Mouse (Mus musculus) spleen, postnatal 36 days (tissue): ENCODE measurements around the gene Cep85l.

Source experiments
- DNase-seq, 2 experiments: peaks; one replicate each; pipeline ENCODE4 v3.0.0; 2022; ENCODE audit warnings: low spot score in 2 of 2, mixed read lengths in 1 of 2

Gene Cep85l

DNA sequence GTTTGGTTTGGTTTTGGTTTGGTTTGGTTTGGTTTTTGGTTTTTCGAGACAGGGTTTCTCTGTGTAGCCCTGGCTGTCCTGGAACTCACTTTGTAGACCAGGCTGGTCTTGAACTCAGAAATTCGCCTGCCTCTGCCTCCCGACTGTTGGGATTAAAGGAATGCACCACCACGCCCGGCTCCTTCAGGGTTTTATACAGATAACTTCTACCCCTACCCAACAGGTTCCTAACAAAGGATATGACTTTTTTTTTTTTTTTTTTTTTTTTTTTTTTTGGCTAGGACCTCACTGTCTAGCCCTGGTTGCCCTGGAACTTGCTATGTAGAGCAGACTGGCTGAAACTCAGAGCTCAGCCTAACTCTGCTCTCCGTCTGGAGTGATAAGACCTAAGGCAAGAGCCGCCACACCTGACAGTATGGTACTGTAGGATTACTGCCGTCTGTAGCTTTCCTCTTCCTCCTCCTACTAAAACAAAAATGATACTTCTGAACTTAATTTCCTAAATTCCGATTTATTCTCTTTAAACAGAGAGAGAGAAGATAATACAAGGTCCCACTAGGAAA lies 37.5 kb downstream of the Cep85l start:
- no peak for DNase-seq

DNA sequence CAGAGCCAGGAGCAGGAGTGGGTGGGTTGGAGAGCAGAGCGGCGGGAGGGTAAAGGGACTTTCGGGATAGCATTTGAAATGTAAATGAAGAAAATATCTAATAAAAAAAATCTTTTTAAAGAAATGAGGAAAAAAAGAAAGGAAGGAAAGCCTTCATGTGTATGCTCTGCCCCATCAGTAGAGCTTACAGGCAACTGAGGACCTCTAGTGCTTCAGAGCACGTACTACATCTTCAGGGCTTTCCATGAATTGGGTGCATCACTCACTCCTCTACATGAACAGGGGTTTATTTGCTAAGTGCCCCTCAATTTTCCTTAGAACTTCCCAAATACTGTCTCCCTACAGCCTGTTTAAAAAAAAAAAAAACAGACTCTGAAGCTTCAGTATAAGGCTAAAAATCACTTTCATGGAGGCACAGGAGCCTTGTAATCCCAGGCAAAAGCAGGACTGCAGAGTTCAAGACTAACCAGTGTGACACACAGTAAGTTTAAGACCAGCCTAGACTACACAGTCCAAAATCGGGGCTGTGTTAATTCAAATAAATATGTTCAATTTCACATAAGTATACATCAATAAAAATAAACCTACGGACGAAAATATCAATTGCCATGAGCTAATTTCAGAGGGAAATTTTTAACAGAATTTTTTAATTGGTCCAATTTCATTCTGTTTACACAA lies 38.3 kb downstream of the Cep85l start:
- no peak for DNase-seq

DNA sequence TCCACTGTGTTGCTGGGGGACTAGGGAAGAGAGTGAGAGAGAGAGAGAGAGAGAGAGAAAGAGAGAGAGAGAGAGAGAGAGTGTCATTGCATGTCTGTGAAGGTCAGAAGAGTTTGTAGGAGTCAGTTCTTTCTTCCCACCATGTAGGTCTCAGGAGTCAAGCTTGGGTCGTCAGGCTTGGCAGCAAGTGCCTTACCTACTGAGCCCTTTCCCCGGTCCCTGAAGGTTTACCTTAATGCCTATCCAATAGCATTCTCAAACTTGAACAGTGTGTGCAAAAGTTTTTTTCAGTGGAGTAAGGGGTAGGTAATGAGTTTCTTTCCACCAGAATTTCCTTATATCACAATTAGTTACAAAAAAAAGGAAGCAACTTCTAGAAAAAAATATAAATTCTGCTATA lies 40.7 kb downstream of the Cep85l start:
- no peak for DNase-seq

DNA sequence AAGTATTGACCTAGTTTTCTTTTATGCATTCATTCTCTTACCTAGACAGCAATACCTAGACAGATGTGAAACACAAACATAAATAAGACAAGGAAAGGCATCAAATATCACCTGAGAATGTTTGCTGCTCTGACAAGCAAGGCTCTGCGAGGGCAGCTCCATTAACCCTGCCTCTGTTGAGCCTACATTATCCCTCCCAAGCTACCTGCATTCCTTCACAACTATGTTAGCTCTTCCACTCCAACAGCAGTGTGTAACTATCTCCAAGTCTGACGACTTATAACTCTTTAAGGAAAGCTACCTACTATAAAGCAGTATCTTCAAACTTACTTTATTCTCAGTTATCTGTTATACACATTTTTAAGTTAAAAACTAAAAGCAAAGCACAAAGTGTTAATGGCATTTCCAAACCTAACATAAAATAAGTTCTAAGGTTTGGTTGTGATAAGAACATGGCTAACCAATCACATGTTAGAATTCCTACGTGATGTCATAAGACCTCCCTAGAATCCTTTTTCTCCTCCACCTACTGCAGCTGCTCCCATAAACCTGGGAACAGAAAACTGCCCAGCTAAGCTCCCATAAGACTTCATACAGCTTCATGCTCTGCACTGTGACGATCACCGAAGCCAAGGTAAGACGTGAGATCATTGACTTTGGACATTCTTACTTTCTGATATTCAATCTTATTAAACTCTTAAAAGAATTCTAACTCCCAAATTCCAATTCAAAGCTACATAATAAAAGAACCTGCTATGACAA lies 42.4 kb downstream of the Cep85l start, which contains the start of gene Pln:
Pln (plus strand) TSS at position 506 of the 762 bp plus-strand sequence.
- no peak for DNase-seq

DNA sequence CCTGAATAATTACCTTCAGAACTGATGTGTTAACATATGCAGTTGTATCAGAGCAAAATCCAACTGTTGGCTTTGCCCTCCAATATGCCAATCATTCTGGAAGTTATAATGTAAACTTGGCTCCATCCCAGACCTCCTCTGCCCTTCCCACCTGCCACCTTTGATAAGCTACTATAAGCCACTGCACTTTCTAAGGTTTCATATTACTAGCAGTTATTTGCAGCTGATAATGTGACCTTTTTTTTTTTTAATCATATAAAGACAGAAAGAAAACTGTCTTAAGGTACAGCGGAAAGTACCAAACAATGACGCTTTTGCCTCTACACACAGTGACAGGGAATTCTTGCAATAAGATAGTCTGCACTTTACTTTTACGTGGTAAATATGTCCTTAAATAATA lies 43.8 kb downstream of the Cep85l start:
- DNase-seq = peak in 1 of 2 experiments; percentile 39

DNA sequence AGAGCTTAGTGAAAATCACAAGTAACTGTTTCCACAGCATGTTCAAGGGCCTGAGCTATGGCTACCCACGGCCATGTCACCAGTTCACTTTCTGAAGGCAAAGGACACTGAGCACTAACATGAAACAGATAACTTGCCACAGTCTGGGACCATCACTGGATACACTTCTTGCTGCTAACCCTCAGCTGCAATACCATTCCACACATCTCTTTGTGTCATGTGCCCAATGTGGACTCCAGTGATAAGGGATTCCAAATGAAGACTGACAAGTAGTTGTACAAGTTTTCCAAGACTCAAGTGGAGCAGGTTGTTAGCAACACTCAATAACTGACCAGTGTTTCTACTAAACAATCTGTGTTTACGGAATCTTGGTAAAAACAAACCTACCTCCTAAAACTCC lies 44.5 kb downstream of the Cep85l start:
- DNase-seq = peak; percentile 8 to 16

DNA sequence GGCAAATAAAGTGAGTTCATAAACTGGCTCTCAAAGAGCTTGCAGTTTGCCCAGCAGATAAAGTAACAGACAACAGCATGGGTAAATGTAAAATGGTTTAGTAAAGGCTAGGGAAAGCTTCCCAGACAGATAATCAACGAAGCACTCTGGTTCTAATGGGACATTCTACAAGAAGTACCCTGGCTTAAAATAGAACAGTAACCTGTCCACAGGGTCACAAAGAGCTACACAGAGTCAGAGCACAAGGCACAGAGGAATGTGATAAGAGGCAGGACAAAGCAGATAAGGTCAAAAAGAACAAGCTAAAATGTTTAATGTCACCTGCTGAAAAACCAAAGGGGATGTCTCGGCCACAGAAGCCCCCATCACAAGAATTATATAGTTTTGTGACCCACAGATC lies 47.0 kb downstream of the Cep85l start:
- no peak for DNase-seq

DNA sequence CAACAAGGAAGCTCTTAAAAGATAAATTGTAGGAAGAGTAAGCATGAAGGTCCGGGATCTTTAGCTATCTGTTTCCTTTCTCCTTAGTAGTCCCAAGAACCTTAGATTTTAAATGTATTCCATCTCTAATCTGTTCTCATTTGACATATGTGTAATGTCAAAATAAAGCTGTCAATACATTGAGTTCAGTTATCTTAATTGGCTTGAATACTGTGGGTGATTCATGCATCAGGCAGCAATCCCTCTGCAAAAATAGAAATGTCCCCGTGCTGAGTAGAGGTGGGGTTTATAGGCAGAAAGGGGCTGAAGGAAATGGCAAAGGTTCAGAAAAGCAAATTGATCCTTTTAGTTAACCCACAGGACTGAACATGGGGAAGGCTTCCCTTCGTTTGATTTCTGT lies 50.5 kb downstream of the Cep85l start:
- DNase-seq = no peak

DNA sequence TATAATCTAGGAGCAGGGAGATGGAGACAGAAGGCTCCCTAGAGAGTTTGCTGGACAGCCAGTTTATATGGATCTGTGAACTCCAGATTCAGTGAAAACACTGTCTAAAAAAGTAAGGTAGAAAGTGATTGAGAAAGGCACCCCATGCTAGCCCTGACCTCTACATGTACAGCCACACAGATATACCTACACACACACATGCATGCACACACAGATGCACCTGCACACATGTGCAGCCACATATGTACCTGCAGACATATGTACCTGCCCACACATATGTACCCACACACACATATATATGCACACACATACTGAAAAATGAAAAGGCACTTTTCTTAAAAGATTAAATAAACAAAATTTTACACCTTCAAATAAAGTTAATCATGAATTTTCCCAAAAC lies 53.4 kb downstream of the Cep85l start:
- DNase-seq = no peak

DNA sequence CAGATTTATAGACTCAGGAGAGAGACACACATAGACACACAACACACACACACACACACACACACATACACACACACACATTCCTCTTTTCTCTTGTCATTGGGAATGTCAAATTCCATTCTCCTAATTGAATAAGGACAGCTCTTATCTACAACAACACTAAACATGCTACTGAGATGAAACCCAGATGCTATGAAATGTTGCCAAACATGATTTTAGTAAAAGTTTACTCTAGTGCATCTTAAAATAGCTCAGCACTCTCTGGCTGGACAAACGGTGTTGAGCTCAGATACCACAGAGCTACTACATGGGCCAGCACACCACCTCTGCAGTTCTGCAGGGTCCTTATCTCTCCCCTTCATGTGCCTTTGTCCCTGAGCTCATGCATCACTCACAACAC lies 55.1 kb downstream of the Cep85l start:
- DNase-seq = no peak

DNA sequence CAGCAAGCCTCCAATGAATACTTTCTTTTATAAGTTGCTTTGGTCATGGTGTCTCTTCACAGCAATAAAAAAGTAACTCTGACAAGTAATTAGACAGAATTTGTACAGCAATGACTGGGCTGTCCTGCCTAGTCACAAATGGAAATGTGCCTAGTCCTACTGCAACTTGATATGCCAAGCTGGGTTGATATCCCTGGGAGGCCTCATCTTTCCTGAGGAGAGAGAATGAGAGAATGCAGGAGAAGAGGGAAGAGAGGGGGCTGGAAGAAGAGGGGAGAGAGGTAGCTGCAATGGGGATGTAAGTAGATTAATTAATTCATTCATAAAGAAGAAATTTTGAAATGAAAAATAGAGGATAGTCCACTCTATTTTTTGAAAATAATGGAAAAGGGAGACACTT lies 56.4 kb downstream of the Cep85l start:
- DNase-seq = no peak

DNA sequence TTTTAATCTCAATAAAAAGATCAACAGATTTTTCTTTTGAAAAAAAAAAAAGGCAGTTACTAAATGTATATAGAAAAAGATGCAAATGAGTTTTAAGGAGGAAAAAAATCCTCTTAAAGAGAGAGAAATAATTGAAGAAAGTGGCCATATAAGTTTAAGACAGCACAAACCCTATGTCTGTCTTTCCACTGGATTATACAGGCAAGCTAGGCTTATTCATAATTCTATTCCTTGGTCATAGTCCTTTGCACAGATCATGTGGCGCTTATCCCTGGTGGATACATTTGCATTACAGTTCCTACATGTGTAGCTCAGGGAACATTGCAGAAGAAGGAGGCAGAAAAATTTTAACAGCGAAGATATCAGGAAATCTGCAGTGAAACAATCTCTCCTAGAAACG lies 73.1 kb downstream of the Cep85l start:
- DNase-seq = no peak

DNA sequence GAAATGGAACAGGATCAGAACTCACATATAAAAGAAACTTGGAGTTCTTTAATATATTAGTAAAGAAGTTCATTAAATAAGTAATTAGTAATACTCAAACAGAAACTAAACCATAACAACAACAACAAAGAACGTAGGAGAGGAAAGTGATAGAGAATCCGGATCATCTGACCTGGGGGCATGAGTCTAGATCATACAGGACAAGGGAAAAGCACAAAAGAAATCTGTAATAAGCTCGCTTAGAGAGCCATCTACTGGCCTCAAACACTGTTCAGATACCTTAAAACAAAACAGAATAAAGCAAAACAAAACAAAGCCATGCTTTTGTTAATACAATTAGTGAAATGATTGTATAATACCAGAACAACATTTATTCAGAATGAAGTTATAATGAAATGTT lies 73.9 kb downstream of the Cep85l start:
- no peak for DNase-seq

DNA sequence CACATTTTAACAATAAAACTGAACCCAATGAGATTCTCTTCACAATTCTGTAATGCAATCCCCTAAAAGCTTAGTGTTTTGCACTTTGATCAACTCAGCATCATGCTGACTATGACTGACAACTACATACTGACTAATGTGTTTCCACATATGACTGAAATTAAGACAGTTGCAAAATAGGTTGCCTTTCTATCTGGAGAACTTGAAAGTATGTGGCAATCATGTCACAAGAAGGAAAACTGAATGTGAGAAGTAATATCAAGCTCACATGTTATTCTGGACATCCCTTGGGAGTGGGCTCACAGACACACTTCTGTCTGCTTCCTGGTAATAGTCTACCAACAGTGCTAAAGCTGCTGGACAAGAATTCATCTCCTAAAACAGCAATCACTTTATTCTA lies 94.6 kb downstream of the Cep85l start:
- DNase-seq = no peak

DNA sequence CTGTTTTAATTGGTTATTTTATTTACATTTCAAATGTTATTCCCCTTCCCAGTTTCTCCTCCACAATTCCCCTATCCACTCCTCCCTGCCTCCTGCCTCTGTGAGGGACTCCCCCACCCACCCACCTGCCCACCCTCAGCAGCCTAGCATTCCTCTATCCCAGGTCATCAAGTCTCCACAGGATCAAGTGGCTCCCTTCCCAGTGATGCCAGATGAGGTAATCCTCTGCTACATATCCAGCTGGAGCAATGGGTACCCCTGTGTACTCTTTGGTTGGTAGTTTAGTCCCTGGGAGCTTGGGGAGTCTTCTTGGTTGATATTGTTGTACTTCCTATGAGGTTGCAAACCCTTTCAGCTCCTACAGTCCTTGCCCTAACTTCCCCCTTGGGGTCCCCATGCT lies 107.5 kb downstream of the Cep85l start:
- no peak for DNase-seq

DNA sequence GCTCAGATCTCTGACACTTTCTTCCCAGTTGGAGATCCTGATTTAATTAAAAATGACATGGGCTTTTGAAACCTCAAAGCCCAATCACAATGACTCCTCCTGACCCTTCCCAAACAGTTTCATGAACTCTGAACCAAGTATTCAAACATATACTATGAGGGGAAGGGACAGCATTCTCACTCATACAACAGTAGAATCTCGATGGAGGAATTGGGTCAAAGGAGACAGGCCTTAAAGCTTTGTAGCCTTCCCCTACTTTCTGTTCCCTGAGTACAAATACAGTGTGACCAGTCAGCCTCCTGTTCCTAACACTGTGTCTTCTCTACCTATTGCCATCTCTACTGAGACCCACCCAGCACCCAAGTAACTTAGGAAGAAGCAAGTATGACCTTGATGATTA lies 117.7 kb downstream of the Cep85l start:
- no peak for DNase-seq

DNA sequence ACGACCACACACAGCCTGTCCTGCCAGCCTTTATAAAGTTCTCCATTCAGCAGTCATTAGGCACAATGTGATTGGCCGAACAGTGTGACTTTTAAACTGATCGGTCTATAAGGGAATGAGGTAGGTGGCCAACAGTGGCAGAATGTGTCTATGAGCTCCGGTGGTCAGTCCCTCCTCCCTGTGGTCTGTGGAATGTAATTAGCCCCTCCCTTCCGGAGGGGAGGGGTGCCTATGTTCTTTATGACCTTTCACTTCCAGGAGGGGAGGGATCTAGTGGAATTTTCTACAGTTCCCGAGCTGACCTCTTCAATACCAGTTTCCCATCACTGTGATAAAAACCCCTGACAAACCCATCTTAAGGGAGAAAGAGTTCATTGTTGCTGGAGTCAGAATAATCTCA lies 144.4 kb downstream of the Cep85l start:
- DNase-seq = no peak

DNA sequence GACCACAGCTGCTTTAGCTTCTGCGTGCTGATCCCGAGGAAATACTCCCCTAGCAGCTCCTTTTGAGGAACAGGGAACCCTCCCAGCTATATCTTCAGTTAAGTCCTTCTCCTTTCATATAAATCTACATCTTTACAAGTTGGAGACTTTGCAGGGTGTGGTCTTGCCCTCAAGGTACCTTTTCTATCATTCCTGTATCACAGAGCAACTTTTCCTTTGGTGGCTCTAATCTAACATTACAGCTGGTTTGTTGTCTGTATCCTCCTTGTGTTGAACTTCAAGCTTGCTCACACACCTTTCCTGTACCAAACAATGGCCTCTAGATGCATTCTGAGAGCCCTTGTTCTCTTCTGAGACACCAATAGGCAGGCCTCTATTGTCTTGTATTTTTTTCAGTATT lies 145.1 kb downstream of the Cep85l start:
- DNase-seq = no peak

DNA sequence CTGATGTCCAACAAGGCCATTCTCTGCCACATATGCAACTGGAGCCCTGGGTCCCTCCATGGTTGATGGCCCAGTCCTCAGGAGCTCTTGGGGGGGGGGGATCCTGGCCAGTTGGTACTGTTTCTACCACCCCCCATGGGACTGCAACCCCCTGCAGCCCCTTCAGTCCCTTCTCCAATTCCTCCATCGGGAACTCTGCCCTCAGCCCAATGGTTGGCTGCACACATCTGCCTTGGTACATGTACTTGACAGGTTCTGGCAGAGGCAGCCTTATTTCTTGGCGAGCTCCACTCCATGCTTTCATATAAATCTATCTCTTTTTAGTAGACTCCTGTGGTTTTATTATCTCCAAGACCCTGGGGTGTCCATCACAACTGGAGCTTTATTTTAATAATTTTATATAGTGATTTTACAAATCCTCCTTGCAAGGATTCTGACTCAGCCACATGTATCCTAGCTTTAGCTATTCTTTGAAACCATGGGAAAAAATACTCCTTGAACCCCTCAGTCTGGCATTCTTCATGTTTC lies 145.6 kb downstream of the Cep85l start:
- no peak for DNase-seq

DNA sequence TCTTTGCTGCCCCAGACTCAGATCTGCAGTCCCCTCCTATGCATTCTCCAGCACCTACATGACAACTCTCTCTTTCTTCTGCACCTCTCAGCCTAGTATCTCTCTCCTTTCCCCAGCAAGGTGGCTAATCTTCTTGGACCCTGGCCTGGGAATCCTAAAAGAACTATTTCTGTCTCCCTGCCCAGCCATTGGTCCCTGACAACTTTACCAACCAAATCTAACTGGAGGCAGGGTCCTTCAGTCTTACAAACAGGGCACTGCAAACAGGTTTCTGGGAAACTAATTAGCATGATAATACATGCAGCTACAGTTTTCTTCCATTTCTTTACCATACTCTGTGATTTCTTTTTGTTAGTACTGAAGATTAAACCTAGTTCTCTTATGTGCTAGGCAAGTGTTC lies 148.9 kb downstream of the Cep85l start:
- DNase-seq = no peak

DNA sequence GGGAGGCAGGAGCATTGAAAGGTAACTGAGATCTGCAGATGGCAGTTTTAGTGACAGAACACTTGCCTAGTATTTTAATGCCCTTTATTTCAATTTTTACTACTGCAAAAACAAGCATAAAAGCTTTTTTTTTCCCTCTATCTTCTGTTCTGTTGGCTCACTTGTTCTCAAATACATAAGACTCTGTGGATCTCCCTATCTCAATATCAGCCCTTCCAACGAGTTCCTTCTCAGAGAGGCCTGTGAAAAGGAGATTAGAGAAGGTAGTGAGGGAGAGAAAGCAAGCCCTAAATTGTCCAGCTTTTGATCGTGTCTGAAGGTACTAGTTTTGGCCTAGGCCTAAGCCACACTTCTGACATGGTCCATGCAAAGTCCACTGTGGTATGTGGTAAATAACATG lies 150.6 kb downstream of the Cep85l start:
- DNase-seq = peak in 1 of 2 experiments; percentile 10
